Mouse (Mus musculus) E14TG2a.4 (cell line): ENCODE measurements around the gene Ascl3.

ENCODE experiments used
- CTCF ChIP-seq: conservative IDR thresholded peaks from 2 replicates; pipeline ENCODE4 v1.5.1; 2014; ENCODE audit warnings: low read length
- NANOG ChIP-seq: IDR thresholded peaks from 2 replicates; pipeline ENCODE4 v1.6.1; 2014; ENCODE audit warnings: borderline replicate concordance, low read length, mixed read lengths
- POU5F1 ChIP-seq: IDR thresholded peaks from 2 replicates; pipeline ENCODE4 v1.6.1; 2014; ENCODE audit warnings: low read length, borderline replicate concordance

GRCm38 (mm10) chr7:109754034-109754433 lies 22.5 kb upstream of the Ascl3 start:
- TF ChIP-seq CTCF (no peak), NANOG (no peak), POU5F1 (no peak)
